Mouse (Mus musculus) lung, postnatal 0 days (tissue): ENCODE measurements around the gene Dpysl4.

ENCODE experiments used
- CTCF ChIP-seq: IDR thresholded peaks from 2 replicates; pipeline ENCODE4 v1.5.1; 2016; ENCODE audit warnings: antibody characterized with exemption, mild to moderate bottlenecking
- EP300 ChIP-seq: IDR thresholded peaks from 2 replicates; pipeline ENCODE4 v1.6.1; 2016; ENCODE audit warnings: antibody characterized with exemption, mild to moderate bottlenecking, control low read depth

DNA sequence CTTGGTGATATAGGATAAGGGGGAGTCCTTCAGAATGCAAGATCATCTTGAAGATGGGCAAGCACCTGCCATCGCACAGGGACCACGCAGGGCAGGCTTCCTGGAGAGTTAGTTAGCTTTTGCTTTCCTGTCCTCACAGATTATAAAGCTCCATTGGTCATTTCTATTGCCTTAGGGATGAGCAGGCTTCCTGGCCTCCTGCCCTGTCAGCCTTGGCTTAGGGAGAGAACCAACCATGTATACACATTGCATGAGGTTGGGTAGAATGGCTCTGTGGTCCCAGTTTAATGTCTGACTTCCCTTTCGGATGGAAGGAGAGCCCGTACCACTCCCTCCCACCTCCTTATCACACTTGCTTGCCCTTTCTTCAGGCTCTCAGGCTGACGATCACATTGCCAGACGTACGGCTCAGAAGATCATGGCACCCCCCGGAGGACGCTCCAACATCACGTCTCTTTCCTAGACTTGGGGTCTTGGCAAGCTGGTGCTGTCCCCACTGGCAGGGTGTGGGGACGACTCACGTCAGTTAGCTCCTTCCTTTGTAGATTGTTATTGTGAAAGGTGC is 14.8 kb downstream of the Dpysl4 start:
- no peak for TF ChIP-seq CTCF
- TF ChIP-seq EP300, result no peak
